Mouse (Mus musculus) brown adipose tissue, adult 24 weeks (tissue): ENCODE results near the gene Neurl4. TPM values are rescaled to one million over a fixed set of nuclear protein-coding genes. Genes with fewer than 3 reads are reported as not detected.

Experiments used
- H3K27ac ChIP-seq: fragments of 200-500 bp; replicated peaks from 2 replicates; pipeline ENCODE4 v1.5.1; 2012; ENCODE audit warnings: low read depth, mild to moderate bottlenecking, low read length
- H3K4me1 ChIP-seq: fragments of 200-500 bp; 2 replicates; pipeline ENCODE4 v1.6.1; 2012; ENCODE audit warnings: low read length, mixed read lengths; ENCODE audit not compliant: control insufficient read depth, insufficient read depth, insufficient read length
- H3K4me3 ChIP-seq: fragments of 200-500 bp; 2 replicates; pipeline ENCODE4 v1.5.1; 2012; ENCODE audit warnings: low read depth, mild to moderate bottlenecking, low read length, moderate library complexity; ENCODE audit not compliant: insufficient read depth
- polyA plus RNA-seq: library from polyadenylated mRNA; stranded (reverse); fragments of >200 nt; gene quantifications from 2 replicates; pipeline ENCODE4 v1.2.4, GENCODE M21; 2012; ENCODE audit not compliant: missing spikeins, insufficient read depth, insufficient read length

The Neurl4 gene
- polyA plus RNA-seq, 1 experiment: 18.4 TPM

DNA sequence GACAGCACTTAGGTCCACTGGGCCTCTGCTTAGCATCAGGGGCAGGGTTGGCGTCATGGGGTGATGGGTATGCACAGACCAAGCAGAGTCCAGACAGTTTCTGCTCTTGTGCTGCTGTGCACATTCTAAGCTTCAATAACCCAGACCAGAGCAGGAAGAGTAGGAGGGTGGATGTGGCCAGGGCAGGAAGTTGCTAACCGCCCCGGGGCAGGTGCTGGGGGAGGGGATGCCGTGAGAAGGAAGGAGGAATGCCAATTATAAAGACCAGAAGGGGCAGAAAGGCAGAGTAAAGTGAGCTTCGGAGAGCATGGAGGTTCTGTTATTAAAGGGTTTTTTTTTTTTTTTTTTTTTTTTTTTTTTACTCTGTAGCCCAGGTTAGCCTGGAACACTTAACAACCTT is 6.2 kb upstream of the Neurl4 start:
- H3K27ac ChIP-seq: no peak overlapping the region
- H3K4me3 ChIP-seq: no peak overlapping the region

GRCm38 (mm10) chr11:69895291-69895690 is 5.6 kb upstream of the Neurl4 start, which contains the start of gene Acap1:
Acap1 (minus strand) TSS chr11:69895539.
- Histone ChIP-seq H3K4me1 (peaks cover under 1% of the 10 kb centered on the region; the same call in 1 of the 2 replicates), H3K27ac (no peak within 1 kb of the TSS), H3K4me3 (no peak within 1 kb of the TSS)

More for the DNA sequence above, 6.2 kb upstream of the Neurl4 start:
- H3K4me1 ChIP-seq: no peaks in the 10 kb centered on the region

- no peak overlapping the region for H3K27ac ChIP-seq
- peaks cover 8% of the 10 kb centered on the region; the same call in 1 of the 2 replicates for H3K4me1 ChIP-seq
- H3K4me3 ChIP-seq: no peak overlapping the region
Measured at GRCm38 (mm10) chr11:69899870-69900269, 1.0 kb upstream of the Neurl4 start.

- H3K4me3 ChIP-seq: peak overlapping the region; percentile 67
- peak overlapping the region; percentile 93 for H3K27ac ChIP-seq
- H3K4me1 ChIP-seq: peaks cover 8% of the 10 kb centered on the region; the same call in 1 of the 2 replicates
Measured at GRCm38 (mm10) chr11:69901406-69901846, 554 bp downstream of the Neurl4 start.

DNA sequence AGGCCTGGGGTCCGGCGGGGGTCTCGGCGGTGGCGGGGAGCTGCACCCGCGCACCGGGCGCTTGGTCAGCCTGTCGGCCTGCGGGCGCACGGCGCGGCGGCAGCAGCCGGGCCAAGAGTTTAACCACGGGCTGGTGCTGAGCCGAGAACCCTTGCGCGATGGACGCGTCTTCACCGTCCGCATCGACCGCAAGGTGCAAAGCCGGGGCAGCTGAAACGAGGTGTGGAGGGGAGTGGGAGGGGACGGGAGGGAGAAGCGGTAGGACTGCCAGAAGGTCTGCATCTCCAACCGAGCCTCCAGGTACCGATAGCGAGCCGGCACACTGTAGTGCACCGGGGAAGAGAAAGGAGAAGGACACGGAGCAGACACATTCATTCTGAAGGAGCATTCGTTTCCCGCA is 1.1 kb downstream of the Neurl4 start:
- Histone ChIP-seq H3K4me1 (peaks cover 8% of the 10 kb centered on the region; the same call in 1 of the 2 replicates), H3K4me3 (peak overlapping the region; percentile 66), H3K27ac (no peak overlapping the region)

GRCm38 (mm10) chr11:69902972-69903371 is 2.1 kb downstream of the Neurl4 start:
- Histone ChIP-seq H3K4me1 (peaks cover 8% of the 10 kb centered on the region; the same call in 1 of the 2 replicates), H3K27ac (no peak overlapping the region), H3K4me3 (no peak overlapping the region)

DNA sequence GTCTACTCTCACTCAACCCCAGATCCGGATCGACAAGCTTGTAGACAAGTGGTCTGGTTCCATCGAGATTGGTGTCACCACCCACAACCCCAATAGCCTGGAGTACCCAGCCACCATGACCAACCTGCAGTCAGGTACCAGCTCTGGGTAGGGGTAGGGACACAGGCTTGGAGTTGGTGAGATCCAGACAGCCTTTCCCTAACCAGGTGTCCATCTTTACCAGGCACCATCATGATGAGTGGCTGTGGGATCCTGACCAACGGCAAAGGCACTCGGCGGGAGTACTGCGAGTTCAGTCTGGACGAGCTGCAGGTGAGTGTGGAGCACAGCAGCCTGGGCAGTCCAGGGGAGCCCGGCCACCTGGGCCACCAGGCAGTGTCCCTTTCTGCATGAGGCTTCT is 3.4 kb downstream of the Neurl4 start:
- Histone ChIP-seq H3K4me1 (peaks cover 8% of the 10 kb centered on the region; the same call in 1 of the 2 replicates), H3K4me3 (no peak overlapping the region), H3K27ac (no peak overlapping the region)

GRCm38 (mm10) chr11:69908645-69909044 is 7.8 kb downstream of the Neurl4 start:
- H3K4me3 ChIP-seq: no peak overlapping the region
- no peak overlapping the region for H3K27ac ChIP-seq
- H3K4me1 ChIP-seq: peaks cover 3% of the 10 kb centered on the region; the same call in 1 of the 2 replicates

- peaks cover 3% of the 10 kb centered on the region; the same call in 1 of the 2 replicates for H3K4me1 ChIP-seq
- H3K4me3 ChIP-seq: no peak overlapping the region
- H3K27ac ChIP-seq: no peak overlapping the region
Measured at GRCm38 (mm10) chr11:69909174-69909573, 8.3 kb downstream of the Neurl4 start.

- Histone ChIP-seq H3K4me1 (peaks cover 3% of the 10 kb centered on the region; the same call in 1 of the 2 replicates), H3K4me3 (no peak overlapping the region), H3K27ac (no peak overlapping the region)
Measured at GRCm38 (mm10) chr11:69910177-69910576, 9.3 kb downstream of the Neurl4 start.

DNA sequence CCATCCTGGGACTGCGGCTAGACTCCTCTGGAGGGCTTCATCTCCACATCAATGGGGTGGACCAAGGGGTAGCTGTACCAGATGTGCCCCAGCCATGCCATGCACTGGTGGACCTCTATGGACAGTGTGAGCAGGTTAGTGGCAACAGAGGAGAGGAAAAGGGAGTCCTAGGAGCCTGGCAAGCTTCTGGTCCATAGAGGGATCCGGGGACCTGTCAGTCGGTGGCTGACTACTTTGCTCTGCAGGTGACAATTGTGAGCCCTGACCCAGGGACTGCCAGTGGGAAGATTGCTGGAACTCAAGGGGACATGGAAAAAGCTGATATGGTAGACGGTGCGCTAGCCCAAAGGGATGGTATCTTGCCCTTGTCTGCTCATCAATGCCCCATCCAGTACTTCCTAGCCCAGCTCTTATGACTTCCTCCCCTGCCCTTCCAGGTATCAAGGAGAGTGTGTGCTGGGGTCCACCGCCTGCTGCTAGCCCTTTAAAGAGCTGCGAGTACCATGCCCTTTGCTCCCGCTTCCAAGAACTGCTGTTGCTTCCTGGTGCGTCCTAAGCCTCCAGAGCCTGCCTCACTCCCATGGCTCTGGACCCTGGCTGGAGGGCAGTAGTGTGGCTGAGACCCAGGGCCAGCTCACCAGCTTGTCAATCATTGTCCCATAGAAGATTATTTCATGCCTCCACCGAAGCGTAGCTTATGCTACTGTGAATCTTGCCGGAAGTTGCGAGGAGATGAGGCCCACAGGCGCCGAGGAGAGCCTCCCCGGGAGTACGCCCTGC is 10.1 kb downstream of the Neurl4 start:
- Histone ChIP-seq H3K27ac (no peak overlapping the region), H3K4me3 (no peak overlapping the region), H3K4me1 (peaks cover 3% of the 10 kb centered on the region; the same call in 1 of the 2 replicates)

DNA sequence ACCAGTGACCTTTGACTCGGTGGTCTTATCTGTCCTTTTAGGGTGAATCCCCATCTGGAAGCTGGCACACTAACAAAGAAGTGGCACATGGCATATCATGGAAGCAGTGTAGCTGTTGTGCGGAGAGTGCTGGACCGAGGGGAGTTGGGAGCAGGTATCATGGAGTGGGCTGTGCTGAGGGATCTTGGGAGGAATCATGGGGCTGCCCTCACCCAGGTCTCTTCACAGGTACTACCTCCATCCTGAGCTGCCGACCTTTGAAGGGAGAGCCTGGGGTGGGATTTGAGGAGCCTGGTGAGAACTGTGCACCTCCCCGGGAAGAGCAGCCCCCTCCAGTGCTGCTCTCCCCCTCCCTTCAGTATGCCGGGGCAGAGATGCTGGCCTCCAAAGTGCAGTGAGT is 10.8 kb downstream of the Neurl4 start:
- Histone ChIP-seq H3K4me1 (peaks cover 3% of the 10 kb centered on the region; the same call in 1 of the 2 replicates), H3K4me3 (no peak overlapping the region), H3K27ac (no peak overlapping the region)

- H3K4me1 ChIP-seq: peaks cover 3% of the 10 kb centered on the region; the same call in 1 of the 2 replicates
- no peak overlapping the region for H3K27ac ChIP-seq
- H3K4me3 ChIP-seq: peak overlapping the region; percentile 81
Measured at GRCm38 (mm10) chr11:69912716-69913530, 12.1 kb downstream of the Neurl4 start.

- Histone ChIP-seq H3K4me3 (peak within 1 kb of the TSS; percentile 81), H3K27ac (peak within 1 kb of the TSS; percentile 71), H3K4me1 (peaks cover 3% of the 10 kb centered on the region; the same call in 1 of the 2 replicates)
Measured at GRCm38 (mm10) chr11:69913554-69914371, 12.9 kb downstream of the Neurl4 start, which contains the start of gene Gps2. Gps2 (plus strand) TSS chr11:69913888.
